Mouse (Mus musculus) forebrain, embryonic 16.5 days (tissue): ENCODE data around the gene Pdia5. TPM values are rescaled to one million over a fixed set of nuclear protein-coding genes. Genes with fewer than 3 reads are reported as not detected.
A peak's percentile ranks its signal among the peaks of the same experiment; 100 is the strongest.

Experiments
- ATAC-seq: fragments of 200-750 bp; cut with Nextera tagmentation; 2 replicates; pipeline ENCODE4 v1.8.0; 2017; ENCODE audit warnings: mild to moderate bottlenecking, moderate library complexity
- H3K27ac ChIP-seq: fragments of 300-500 bp; sonication (generic); 2 replicates; pipeline ENCODE4 v1.5.1; 2014; ENCODE audit warnings: low read length, control low read depth
- H3K27me3 ChIP-seq: fragments of 300-500 bp; sonication (generic); replicated peaks from 2 replicates; pipeline ENCODE4 v1.6.1; 2014; ENCODE audit warnings: low read length; ENCODE audit not compliant: control insufficient read depth, insufficient read depth
- H3K36me3 ChIP-seq: fragments of 300-500 bp; sonication (generic); 2 replicates; pipeline ENCODE4 v1.6.1; 2014; ENCODE audit not compliant: control insufficient read depth, insufficient read depth
- H3K4me1 ChIP-seq: fragments of 300-500 bp; sonication (generic); replicated peaks from 2 replicates; pipeline ENCODE4 v1.6.1; 2014; ENCODE audit warnings: low read length; ENCODE audit not compliant: control insufficient read depth, insufficient read depth
- H3K4me2 ChIP-seq: fragments of 300-500 bp; sonication (generic); 2 replicates; pipeline ENCODE4 v1.6.1; 2014; ENCODE audit warnings: mild to moderate bottlenecking, low read length, control low read depth
- H3K4me3 ChIP-seq: fragments of 300-500 bp; sonication (generic); replicated peaks from 2 replicates; pipeline ENCODE4 v1.5.1; 2014; ENCODE audit warnings: mild to moderate bottlenecking, low read length, control low read depth
- H3K9ac ChIP-seq: fragments of 300-500 bp; sonication (generic); replicated peaks from 2 replicates; pipeline ENCODE4 v1.6.1; 2014; ENCODE audit warnings: low read depth, low read length, control low read depth
- H3K9me3 ChIP-seq: fragments of 300-500 bp; sonication (generic); 2 replicates; pipeline ENCODE4 v1.6.1; 2016; ENCODE audit warnings: low read length; ENCODE audit not compliant: control insufficient read depth
- WGBS: fragments of 180-500 bp; shearing (Covaris S2); extraction: QIAGEN DNeasy Blood & Tissue Kit; methylation state at CpG from one replicate; pipeline ENCODE4 v1.1.7; 2014; 5-methylcytosine and 5-hydroxymethylcytosine counted together
- polyA plus RNA-seq: library from polyadenylated mRNA; unstranded; fragments of >200 nt; fragmentation: Nextera tagmentation; extraction: Ambion mirVana; gene quantifications from 2 replicates; pipeline ENCODE4 v1.2.1, GENCODE M21; 2015

The Pdia5 gene
- polyA plus RNA-seq, 1 experiment from 2014 or later = 9.8 TPM

DNA sequence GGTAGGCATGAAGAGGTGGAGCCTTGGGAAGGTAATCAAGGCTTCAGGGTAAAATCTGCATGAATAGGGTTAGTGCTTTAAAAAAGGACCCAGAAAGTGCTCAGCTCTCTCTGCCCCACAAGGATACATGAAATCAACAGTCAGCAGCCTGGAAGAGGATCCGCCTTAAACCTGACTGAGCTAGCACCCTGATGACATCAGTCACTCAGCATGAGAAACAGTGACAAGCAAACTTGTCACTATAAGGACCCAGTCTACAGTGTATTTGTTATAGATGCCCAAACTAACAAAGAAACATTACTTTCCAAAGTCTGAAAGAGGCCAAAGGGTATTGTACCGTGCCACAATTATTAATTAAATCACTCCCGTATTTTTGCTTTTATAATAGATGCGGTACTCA lies 2.9 kb downstream of the Pdia5 start:
- Histone ChIP-seq H3K36me3 (no peaks in the 10 kb centered on the region), H3K27ac (no peak overlapping the region), H3K9ac (no peak overlapping the region), H3K27me3 (no peaks in the 10 kb centered on the region), H3K4me1 (peaks cover 27% of the 10 kb centered on the region), H3K4me3 (no peak overlapping the region), H3K9me3 (no peaks in the 10 kb centered on the region), H3K4me2 (no peak overlapping the region)
- 66% methylated on average over 4 of the region's 4 CpGs for WGBS
- ATAC-seq = no peak

DNA sequence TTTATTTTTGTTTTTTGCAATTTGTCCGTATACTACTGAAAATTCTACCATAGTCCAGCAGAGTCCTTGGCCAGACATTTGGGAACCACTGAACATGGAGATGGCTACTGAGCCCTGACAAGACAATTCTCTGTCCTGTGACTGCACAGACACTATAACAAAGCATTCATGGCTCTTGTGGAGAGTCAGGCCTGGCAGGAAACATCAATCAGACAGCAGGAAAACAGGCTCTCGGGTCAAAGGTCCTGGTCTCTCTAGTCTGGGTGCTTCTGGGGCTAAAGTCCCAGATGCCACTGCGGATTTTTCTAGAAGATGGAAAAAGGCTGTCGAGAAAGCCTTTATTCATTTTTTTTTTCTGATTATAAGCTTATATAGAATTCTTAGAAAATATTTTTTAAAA lies 3.6 kb downstream of the Pdia5 start:
- Histone ChIP-seq H3K27me3 (no peaks in the 10 kb centered on the region), H3K4me2 (no peak overlapping the region), H3K36me3 (no peaks in the 10 kb centered on the region), H3K9me3 (no peaks in the 10 kb centered on the region), H3K4me1 (peaks cover 27% of the 10 kb centered on the region), H3K9ac (no peak overlapping the region), H3K27ac (no peak overlapping the region), H3K4me3 (no peak overlapping the region)
- ATAC-seq = no peak
- WGBS = 60% methylated on average over 4 of the region's 4 CpGs

DNA sequence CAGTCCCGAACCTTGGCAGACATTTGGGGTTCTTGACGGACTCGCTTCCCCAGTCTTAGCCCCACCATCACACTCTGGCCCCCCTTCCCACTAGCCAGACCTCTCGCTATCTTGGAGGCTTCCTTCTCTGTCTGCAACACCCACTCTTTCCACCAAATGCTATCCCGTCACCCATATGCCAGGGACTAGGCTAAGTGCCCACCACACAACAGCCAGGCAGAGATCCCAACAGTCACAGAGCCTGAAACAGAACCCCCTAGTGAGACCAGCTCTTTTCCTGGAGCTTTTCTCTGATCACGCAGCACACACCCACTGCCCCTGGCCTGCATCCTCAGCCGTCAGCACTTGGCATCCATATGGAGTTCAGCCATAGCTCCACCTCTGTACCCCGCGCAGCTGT lies 5.0 kb downstream of the Pdia5 start:
- H3K4me2 ChIP-seq = no peak overlapping the region

DNA sequence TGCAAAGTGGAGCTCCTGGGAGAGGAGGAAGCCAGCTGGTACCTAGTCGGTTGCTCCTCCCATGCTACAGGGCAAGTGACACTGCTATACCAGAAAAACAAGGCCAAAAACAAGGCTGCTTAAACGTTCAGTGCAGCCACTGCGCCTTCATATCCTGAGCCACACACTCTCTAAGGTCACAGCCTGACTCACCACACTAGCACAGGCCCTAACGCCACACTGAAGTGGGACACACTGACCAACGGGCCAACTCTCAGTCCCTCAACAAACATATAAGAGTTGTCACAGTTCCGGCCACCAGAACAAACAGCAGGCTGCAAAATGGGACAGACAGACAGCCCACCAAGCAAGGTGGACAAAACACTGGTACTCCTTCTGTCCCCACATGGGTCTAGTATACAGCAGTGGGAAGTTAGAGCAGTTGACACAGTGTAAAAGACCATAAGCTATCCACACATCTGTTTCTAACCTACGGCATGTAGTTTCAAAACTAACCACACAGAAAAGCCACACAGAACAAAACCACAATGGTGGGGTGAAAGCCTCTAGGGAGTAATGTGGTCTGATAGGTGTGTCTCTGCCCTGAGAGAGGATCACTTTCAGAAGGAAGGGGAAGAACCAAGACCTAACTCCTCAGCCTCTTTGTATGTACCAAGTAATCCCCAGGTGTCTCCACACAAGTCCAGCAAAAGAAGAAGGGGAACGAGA lies 6.0 kb downstream of the Pdia5 start:
- WGBS = 65% methylated on average over 8 of the region's 8 CpGs
- no peak overlapping the region for H3K4me3 ChIP-seq
- H3K4me1 ChIP-seq = peaks cover 21% of the 10 kb centered on the region
- no peaks in the 10 kb centered on the region for H3K9me3 ChIP-seq
- H3K27me3 ChIP-seq = no peaks in the 10 kb centered on the region
- H3K36me3 ChIP-seq = no peaks in the 10 kb centered on the region
- H3K4me2 ChIP-seq = no peak overlapping the region
- H3K9ac ChIP-seq = no peak overlapping the region
- no peak overlapping the region for H3K27ac ChIP-seq
- ATAC-seq = no peak

More for the DNA sequence above, 5.0 kb downstream of the Pdia5 start:
- Histone ChIP-seq H3K4me3 (no peak overlapping the region), H3K9ac (no peak overlapping the region), H3K27ac (no peak overlapping the region), H3K36me3 (no peaks in the 10 kb centered on the region), H3K9me3 (no peaks in the 10 kb centered on the region), H3K27me3 (no peaks in the 10 kb centered on the region), H3K4me1 (peaks cover 24% of the 10 kb centered on the region)
- WGBS = 64% methylated on average over 9 of the region's 9 CpGs
- ATAC-seq = peak; percentile 47; the same call in 1 of the 2 replicates

DNA sequence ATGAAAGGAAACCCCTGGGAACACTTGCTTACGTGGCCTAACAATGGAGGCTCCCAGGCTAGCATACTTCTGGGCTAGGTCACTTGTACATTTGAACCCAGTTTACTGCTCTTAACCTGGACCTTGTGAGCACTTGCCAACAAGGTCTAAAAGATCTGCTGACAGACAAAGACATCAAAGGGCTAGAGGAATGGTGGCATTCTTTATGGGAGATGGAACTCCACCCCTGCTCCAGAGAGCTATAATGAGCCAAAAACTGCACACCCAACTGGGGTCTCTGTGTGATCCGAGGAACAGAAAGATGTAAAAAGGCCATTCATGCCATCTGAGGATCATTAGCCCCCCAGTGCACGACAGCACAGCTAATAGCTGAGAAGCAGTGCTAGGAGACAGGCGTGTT lies 6.6 kb downstream of the Pdia5 start:
- Histone ChIP-seq H3K4me3 (no peak overlapping the region), H3K9me3 (no peaks in the 10 kb centered on the region), H3K27me3 (no peaks in the 10 kb centered on the region), H3K36me3 (no peaks in the 10 kb centered on the region), H3K9ac (no peak overlapping the region), H3K4me1 (peaks cover 25% of the 10 kb centered on the region), H3K27ac (no peak overlapping the region), H3K4me2 (no peak overlapping the region)
- no peak for ATAC-seq
- WGBS = 10% methylated on average over 4 of the region's 4 CpGs

DNA sequence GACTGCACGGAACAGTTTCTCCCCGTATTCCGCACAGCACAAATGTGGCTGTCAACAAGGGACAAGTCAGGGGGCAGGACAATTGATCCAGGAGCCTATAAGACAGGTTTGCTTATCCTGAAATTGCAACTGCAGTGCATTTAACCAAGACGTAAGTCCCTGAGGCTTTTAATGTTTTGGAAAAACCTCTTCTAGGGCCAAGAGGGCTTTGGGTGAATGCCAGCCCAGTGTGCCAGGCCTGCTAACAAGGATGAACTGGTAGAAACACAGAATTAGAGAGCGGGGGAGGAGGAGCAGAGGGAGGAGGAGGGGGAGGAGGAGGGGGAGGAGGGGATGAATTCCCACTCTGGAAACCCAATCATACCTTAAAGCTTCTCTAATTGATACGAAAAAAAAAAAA lies 11.4 kb downstream of the Pdia5 start:
- Histone ChIP-seq H3K4me1 (peaks cover 13% of the 10 kb centered on the region), H3K36me3 (no peaks in the 10 kb centered on the region), H3K9ac (no peak overlapping the region), H3K4me3 (no peak overlapping the region), H3K27ac (no peak overlapping the region), H3K27me3 (no peaks in the 10 kb centered on the region), H3K9me3 (no peaks in the 10 kb centered on the region), H3K4me2 (no peak overlapping the region)
- no peak for ATAC-seq
- WGBS = 18% methylated on average over 6 of the region's 6 CpGs

DNA sequence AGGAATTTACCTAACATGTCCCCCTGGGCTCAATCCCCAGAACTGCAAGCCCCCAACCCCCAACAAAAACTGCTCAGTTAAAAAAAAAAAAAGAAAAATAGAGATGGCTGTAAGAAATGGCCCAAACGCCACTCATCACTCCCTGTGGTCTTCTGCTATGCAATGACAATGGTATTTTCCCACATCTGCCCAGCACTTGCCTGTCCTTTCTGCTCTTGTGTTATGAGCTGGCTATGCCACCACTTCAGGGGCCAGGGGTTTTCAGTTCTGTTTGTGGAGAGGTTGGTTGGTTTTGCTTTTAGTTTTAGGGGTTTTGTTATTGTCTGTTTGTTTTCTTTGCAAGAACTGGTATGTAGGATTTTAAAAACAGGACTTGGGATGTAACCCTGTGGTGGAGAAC lies 13.4 kb downstream of the Pdia5 start:
- H3K27ac ChIP-seq = no peak overlapping the region
- H3K4me2 ChIP-seq = no peak overlapping the region
- no peaks in the 10 kb centered on the region for H3K36me3 ChIP-seq
- H3K4me3 ChIP-seq = no peak overlapping the region
- no peaks in the 10 kb centered on the region for H3K27me3 ChIP-seq
- no peak overlapping the region for H3K9ac ChIP-seq
- 60% methylated on average over 1 of the region's 1 CpGs for WGBS
- peaks cover 8% of the 10 kb centered on the region for H3K4me1 ChIP-seq
- ATAC-seq = no peak
- no peaks in the 10 kb centered on the region for H3K9me3 ChIP-seq

DNA sequence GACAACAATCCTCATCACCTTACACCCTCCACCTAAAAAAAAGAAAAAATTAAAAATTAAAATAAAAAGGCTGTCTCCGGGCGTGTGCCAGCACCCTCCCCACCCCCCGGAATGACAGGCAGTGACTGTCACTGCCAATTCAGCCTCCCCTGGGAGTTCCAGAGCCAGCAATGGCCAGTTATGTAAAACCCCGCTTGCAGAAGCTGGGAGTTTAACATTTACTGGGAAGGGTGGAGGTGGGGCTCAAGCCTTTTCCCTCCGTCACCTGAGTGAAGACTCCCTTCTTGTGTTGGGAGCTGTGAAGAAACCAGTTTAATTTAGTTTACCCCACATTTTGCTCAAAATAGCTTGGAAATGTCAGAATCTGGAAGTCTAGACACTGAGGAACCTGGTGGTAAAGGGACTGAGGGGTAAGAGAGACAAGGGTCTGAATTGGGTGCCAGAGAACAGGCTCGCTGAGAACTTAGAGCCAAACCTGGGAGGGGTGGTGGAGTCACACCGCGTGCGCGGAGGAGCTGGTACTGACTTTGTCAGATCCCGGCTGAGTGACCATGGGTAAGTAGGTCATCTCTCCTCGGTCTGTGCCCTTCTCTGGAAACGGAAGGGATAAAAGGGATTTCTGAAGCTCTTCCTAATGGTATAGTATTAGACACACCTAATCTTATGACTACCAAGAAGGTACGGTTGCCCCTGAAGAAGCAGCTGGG lies 18.0 kb downstream of the Pdia5 start:
- no peak overlapping the region for H3K4me3 ChIP-seq
- 89% methylated on average over 14 of the region's 14 CpGs for WGBS

DNA sequence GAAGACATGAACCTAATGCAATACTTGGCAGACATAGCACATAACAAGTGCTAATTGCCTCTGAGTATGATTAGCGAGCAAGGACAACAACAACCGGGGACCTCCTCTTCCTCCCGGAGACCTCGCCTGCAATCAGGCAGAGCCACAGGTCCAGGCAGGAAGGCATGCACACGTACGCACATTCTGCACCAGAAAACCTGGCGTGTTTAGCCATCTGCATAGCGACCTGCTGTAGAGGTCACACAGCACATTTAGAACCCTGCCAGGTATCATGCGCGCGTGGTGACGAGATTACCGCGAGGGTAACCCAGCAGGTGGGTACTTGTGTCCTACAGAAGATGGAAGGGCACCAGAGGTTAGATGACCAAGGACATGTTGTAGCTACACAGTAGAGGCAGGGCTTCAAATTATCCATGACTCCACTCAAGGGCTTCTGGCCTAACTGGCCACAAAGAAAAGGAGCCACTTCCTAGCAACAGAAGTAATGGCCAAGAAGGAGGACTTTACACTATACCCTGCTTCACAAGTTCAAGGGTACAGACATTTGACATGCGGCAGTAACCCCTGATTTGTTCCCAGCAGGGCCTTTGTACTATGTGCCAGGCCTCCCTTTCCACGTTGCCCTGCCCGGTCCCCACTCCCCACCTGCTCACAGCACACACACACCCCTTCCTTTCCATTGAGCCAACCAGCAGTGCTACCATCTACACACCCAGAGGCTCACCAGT lies 18.7 kb downstream of the Pdia5 start:
- H3K36me3 ChIP-seq = no peaks in the 10 kb centered on the region
- 80% methylated on average over 17 of the region's 17 CpGs for WGBS
- no peak overlapping the region for H3K9ac ChIP-seq
- H3K9me3 ChIP-seq = no peaks in the 10 kb centered on the region
- no peak for ATAC-seq
- no peak overlapping the region for H3K4me2 ChIP-seq
- H3K4me3 ChIP-seq = no peak overlapping the region
- H3K27me3 ChIP-seq = no peaks in the 10 kb centered on the region
- H3K4me1 ChIP-seq = no peaks in the 10 kb centered on the region
- H3K27ac ChIP-seq = no peak overlapping the region

More for the DNA sequence above, 18.0 kb downstream of the Pdia5 start:
- H3K4me1 ChIP-seq = no peaks in the 10 kb centered on the region
- H3K9ac ChIP-seq = no peak overlapping the region
- no peaks in the 10 kb centered on the region for H3K36me3 ChIP-seq
- no peaks in the 10 kb centered on the region for H3K27me3 ChIP-seq
- no peak overlapping the region for H3K27ac ChIP-seq
- no peaks in the 10 kb centered on the region for H3K9me3 ChIP-seq
- no peak overlapping the region for H3K4me2 ChIP-seq
- no peak for ATAC-seq
